Mouse (Mus musculus) intestine, embryonic 15.5 days (tissue): Measurements from ENCODE around the gene Matn3. TPM values are rescaled to one million over a fixed set of nuclear protein-coding genes. Genes with fewer than 3 reads are reported as not detected.

ENCODE experiments used
- ATAC-seq: fragments of 200-750 bp; cut with Nextera tagmentation; 2 replicates; pipeline ENCODE4 v1.8.0; 2017; ENCODE audit warnings: moderate TSS enrichment, moderate library complexity
- H3K27ac ChIP-seq: fragments of 300-500 bp; sonication (generic); 2 replicates; pipeline ENCODE4 v1.5.1; 2015; ENCODE audit warnings: mild to moderate bottlenecking, inconsistent platforms
- H3K27me3 ChIP-seq: fragments of 300-500 bp; sonication (generic); replicated peaks from 2 replicates; pipeline ENCODE4 v1.6.1; 2015; ENCODE audit warnings: inconsistent platforms
- H3K36me3 ChIP-seq: fragments of 300-500 bp; sonication (generic); 2 replicates; pipeline ENCODE4 v1.6.1; 2015; ENCODE audit warnings: inconsistent platforms
- H3K4me1 ChIP-seq: fragments of 300-500 bp; sonication (generic); replicated peaks from 2 replicates; pipeline ENCODE4 v1.6.1; 2015; ENCODE audit warnings: inconsistent platforms
- H3K4me2 ChIP-seq: fragments of 300-500 bp; sonication (generic); replicated peaks from 2 replicates; pipeline ENCODE4 v1.6.1; 2015; ENCODE audit warnings: mild to moderate bottlenecking, inconsistent platforms
- H3K4me3 ChIP-seq: fragments of 300-500 bp; sonication (generic); replicated peaks from 2 replicates; pipeline ENCODE4 v1.5.1; 2015; ENCODE audit warnings: inconsistent platforms
- H3K9ac ChIP-seq: fragments of 300-500 bp; sonication (generic); 2 replicates; pipeline ENCODE4 v1.6.1; 2015; ENCODE audit warnings: inconsistent platforms
- H3K9me3 ChIP-seq: fragments of 300-500 bp; sonication (generic); 2 replicates; pipeline ENCODE4 v1.6.1; 2016; ENCODE audit warnings: inconsistent platforms
- WGBS: fragments of 180-500 bp; shearing (Covaris S2); methylation state at CpG from one replicate; pipeline ENCODE4 v1.1.7; 2015; 5-methylcytosine and 5-hydroxymethylcytosine counted together
- polyA plus RNA-seq: library from polyadenylated mRNA; unstranded; fragments of >200 nt; fragmentation: Nextera tagmentation; extraction: Ambion mirVana; gene quantifications from 2 replicates; pipeline ENCODE4 v1.2.1, GENCODE M21; 2015

The Matn3 gene
- 0.11 and 0.13 TPM in 2 replicates for polyA plus RNA-seq

GRCm38 (mm10) chr12:8947714-8948464 lies at the start of gene Matn3:
Matn3 (plus strand) TSS chr12:8947929.
- Histone ChIP-seq H3K9ac (peak within 1 kb of the TSS; percentile 44), H3K4me2 (peak within 1 kb of the TSS; percentile 96), H3K27me3 (no peaks in the 10 kb centered on the region), H3K27ac (no peak within 1 kb of the TSS), H3K36me3 (no peaks in the 10 kb centered on the region), H3K9me3 (no peaks in the 10 kb centered on the region), H3K4me3 (peak within 1 kb of the TSS; percentile 40), H3K4me1 (peaks cover 10% of the 10 kb centered on the region; the same call in 1 of the 2 replicates)
- ATAC-seq = peak; percentile 84
- under 1% methylated on average over 42 of the region's 42 CpGs for WGBS

- Histone ChIP-seq H3K36me3 (no peaks in the 10 kb centered on the region), H3K4me1 (peaks cover 11% of the 10 kb centered on the region), H3K9ac (no peak overlapping the region), H3K27ac (0 out of 2 replicates have a peak overlapping the region, but pooled peaks have one; percentile 27), H3K4me2 (no peak overlapping the region), H3K4me3 (no peak overlapping the region), H3K9me3 (no peaks in the 10 kb centered on the region), H3K27me3 (no peaks in the 10 kb centered on the region)
- WGBS = 63% methylated on average over 19 of the region's 19 CpGs
- no peak for ATAC-seq
These were observed 48.6 kb upstream of the Matn3 start for GRCm38 (mm10) chr12:8898879-8899785.

- peaks cover 11% of the 10 kb centered on the region for H3K4me1 ChIP-seq
- H3K4me3 ChIP-seq = no peak overlapping the region
- H3K36me3 ChIP-seq = no peaks in the 10 kb centered on the region
- no peaks in the 10 kb centered on the region for H3K9me3 ChIP-seq
- no peak for ATAC-seq
- no peak overlapping the region for H3K27ac ChIP-seq
- 33% methylated on average over 4 of the region's 4 CpGs for WGBS
- H3K9ac ChIP-seq = no peak overlapping the region
- no peaks in the 10 kb centered on the region for H3K27me3 ChIP-seq
- no peak overlapping the region for H3K4me2 ChIP-seq
These were observed 47.5 kb upstream of the Matn3 start for GRCm38 (mm10) chr12:8900107-8900698.

- peak; percentile 71 for ATAC-seq
- Histone ChIP-seq H3K4me3 (no peak overlapping the region), H3K27me3 (no peaks in the 10 kb centered on the region), H3K4me1 (peaks cover 11% of the 10 kb centered on the region), H3K27ac (peak overlapping the region; percentile 44; the same call in 1 of the 2 replicates), H3K9ac (no peak overlapping the region), H3K9me3 (no peaks in the 10 kb centered on the region), H3K36me3 (no peaks in the 10 kb centered on the region), H3K4me2 (no peak overlapping the region)
- WGBS = 24% methylated on average over 5 of the region's 5 CpGs
These were observed 46.6 kb upstream of the Matn3 start for GRCm38 (mm10) chr12:8900919-8901663.

GRCm38 (mm10) chr12:8901934-8902333 lies 45.8 kb upstream of the Matn3 start:
- no peaks in the 10 kb centered on the region for H3K27me3 ChIP-seq
- ATAC-seq = no peak
- no peak overlapping the region for H3K27ac ChIP-seq
- no peak overlapping the region for H3K4me2 ChIP-seq
- H3K4me3 ChIP-seq = no peak overlapping the region
- no peak overlapping the region for H3K9ac ChIP-seq
- WGBS = 47% methylated on average over 2 of the region's 2 CpGs
- H3K36me3 ChIP-seq = no peaks in the 10 kb centered on the region
- peaks cover 11% of the 10 kb centered on the region for H3K4me1 ChIP-seq
- H3K9me3 ChIP-seq = no peaks in the 10 kb centered on the region

GRCm38 (mm10) chr12:8902479-8902878 lies 45.2 kb upstream of the Matn3 start:
- Histone ChIP-seq H3K27ac (no peak overlapping the region), H3K4me2 (no peak overlapping the region), H3K9me3 (no peaks in the 10 kb centered on the region), H3K27me3 (no peaks in the 10 kb centered on the region), H3K9ac (no peak overlapping the region), H3K36me3 (no peaks in the 10 kb centered on the region), H3K4me1 (peaks cover 11% of the 10 kb centered on the region), H3K4me3 (no peak overlapping the region)
- ATAC-seq = no peak
- WGBS = 31% methylated on average over 3 of the region's 3 CpGs

GRCm38 (mm10) chr12:8912860-8913685 lies 34.7 kb upstream of the Matn3 start:
- ATAC-seq = peak; percentile 76
- Histone ChIP-seq H3K36me3 (no peaks in the 10 kb centered on the region), H3K4me2 (peak overlapping the region; percentile 24; the same call in 1 of the 2 replicates), H3K4me1 (peaks cover 21% of the 10 kb centered on the region), H3K9me3 (no peaks in the 10 kb centered on the region), H3K27ac (peak overlapping the region; percentile 72), H3K27me3 (no peaks in the 10 kb centered on the region), H3K4me3 (no peak overlapping the region), H3K9ac (no peak overlapping the region)
- 14% methylated on average over 16 of the region's 16 CpGs for WGBS

- Histone ChIP-seq H3K4me2 (no peak overlapping the region), H3K27ac (peak overlapping the region; percentile 66), H3K4me1 (peaks cover 21% of the 10 kb centered on the region), H3K27me3 (no peaks in the 10 kb centered on the region), H3K9ac (no peak overlapping the region), H3K4me3 (no peak overlapping the region), H3K9me3 (no peaks in the 10 kb centered on the region), H3K36me3 (no peaks in the 10 kb centered on the region)
- peak; percentile 10; the same call in 1 of the 2 replicates for ATAC-seq
- WGBS = 65% methylated on average over 9 of the region's 9 CpGs
These were observed 33.9 kb upstream of the Matn3 start for GRCm38 (mm10) chr12:8913701-8914340.

GRCm38 (mm10) chr12:8916378-8916777 lies 31.4 kb upstream of the Matn3 start:
- no peaks in the 10 kb centered on the region for H3K36me3 ChIP-seq
- 57% methylated on average over 5 of the region's 5 CpGs for WGBS
- no peak overlapping the region for H3K4me3 ChIP-seq
- no peak overlapping the region for H3K4me2 ChIP-seq
- no peaks in the 10 kb centered on the region for H3K9me3 ChIP-seq
- H3K27ac ChIP-seq = peak overlapping the region; percentile 33
- no peaks in the 10 kb centered on the region for H3K27me3 ChIP-seq
- H3K4me1 ChIP-seq = peaks cover 24% of the 10 kb centered on the region
- no peak overlapping the region for H3K9ac ChIP-seq
- no peak for ATAC-seq

GRCm38 (mm10) chr12:8919231-8919630 lies 28.5 kb upstream of the Matn3 start:
- no peak overlapping the region for H3K4me3 ChIP-seq
- no peak overlapping the region for H3K4me2 ChIP-seq
- no peaks in the 10 kb centered on the region for H3K27me3 ChIP-seq
- H3K9me3 ChIP-seq = no peaks in the 10 kb centered on the region
- ATAC-seq = no peak
- H3K4me1 ChIP-seq = peaks cover 11% of the 10 kb centered on the region; the same call in 1 of the 2 replicates
- 88% methylated on average over 3 of the region's 3 CpGs for WGBS
- no peak overlapping the region for H3K27ac ChIP-seq
- H3K9ac ChIP-seq = no peak overlapping the region
- no peaks in the 10 kb centered on the region for H3K36me3 ChIP-seq
